Mouse (Mus musculus): ENCODE results near the gene Zfp536. TPM values are rescaled to one million over a fixed set of nuclear protein-coding genes. Genes with fewer than 3 reads are reported as not detected.

Gene Zfp536
- polyA plus RNA-seq, 1 experiment, result not detected

DNA sequence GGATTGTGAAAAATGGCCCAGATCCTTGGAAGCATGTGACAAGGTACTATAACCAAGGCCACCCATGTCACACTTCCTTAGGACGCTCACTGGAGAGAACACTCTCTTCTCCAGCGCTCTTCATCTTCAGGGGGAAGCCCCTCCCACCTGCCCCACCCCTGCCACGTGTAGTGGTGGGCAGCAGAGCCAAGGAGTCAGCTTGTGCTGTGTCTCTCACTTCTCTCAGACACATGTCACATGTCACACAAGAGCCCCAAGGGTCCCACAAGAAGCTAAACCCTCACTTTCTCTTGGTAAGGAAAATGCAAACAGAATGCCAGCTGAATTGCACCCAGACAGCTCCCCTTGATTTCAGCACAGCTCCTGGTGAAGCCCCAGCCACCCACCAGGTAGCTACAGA lies 213.6 kb downstream of the Zfp536 start:
- Histone ChIP-seq H3K36me3 (ENCODE audit: control insufficient read depth, insufficient read depth) (no peaks in the 10 kb centered on the region), H3K79me2 (ENCODE audit: control insufficient read depth, insufficient read depth) (no peaks in the 10 kb centered on the region), H3ac (ENCODE audit: control insufficient read depth, insufficient read length) (no peak overlapping the region), H3K4me3 (no peak overlapping the region), H3K27me3 (ENCODE audit: control insufficient read depth, insufficient read depth, insufficient read length) (no peaks in the 10 kb centered on the region), H3K4me2 (ENCODE audit: low read depth) (no peak overlapping the region)
- TF ChIP-seq TCF12 (IDR thresholded peaks at IDR 0.05; ENCODE audit: insufficient read depth, poor library complexity, severe bottlenecking) (no peak), TCF3 (IDR thresholded peaks at IDR 0.05; ENCODE audit: insufficient read length, low read depth) (no peak), POLR2A (IDR thresholded peaks at IDR 0.05; ENCODE audit: insufficient read length, low read depth) (no peak), CEBPB (IDR thresholded peaks at IDR 0.05; ENCODE audit: insufficient read depth, poor library complexity, severe bottlenecking) (no peak), MYOG (IDR thresholded peaks at IDR 0.05; ENCODE audit: control insufficient read depth in 1 of 3, insufficient read depth in 1 of 3, insufficient read length in 2 of 3, low read depth in 2 of 3) (no peak), USF1 (IDR thresholded peaks at IDR 0.05; ENCODE audit: low read depth) (no peak), MAX (IDR thresholded peaks at IDR 0.05; ENCODE audit: low read depth) (no peak), E2F4 (IDR thresholded peaks at IDR 0.05; ENCODE audit: insufficient read depth) (no peak), MYOD1 (IDR thresholded peaks at IDR 0.05; ENCODE audit: control insufficient read depth in 1 of 3, insufficient read length in 2 of 3, low read depth in 2 of 3) (no peak), POLR2AphosphoS2 (IDR thresholded peaks at IDR 0.05; ENCODE audit: insufficient read length, low read depth) (no peak), REST (IDR thresholded peaks at IDR 0.05; ENCODE audit: insufficient read depth, insufficient read length) (no peak), SRF (IDR thresholded peaks at IDR 0.05; ENCODE audit: control insufficient read depth, insufficient read length, low read depth) (no peak)

DNA sequence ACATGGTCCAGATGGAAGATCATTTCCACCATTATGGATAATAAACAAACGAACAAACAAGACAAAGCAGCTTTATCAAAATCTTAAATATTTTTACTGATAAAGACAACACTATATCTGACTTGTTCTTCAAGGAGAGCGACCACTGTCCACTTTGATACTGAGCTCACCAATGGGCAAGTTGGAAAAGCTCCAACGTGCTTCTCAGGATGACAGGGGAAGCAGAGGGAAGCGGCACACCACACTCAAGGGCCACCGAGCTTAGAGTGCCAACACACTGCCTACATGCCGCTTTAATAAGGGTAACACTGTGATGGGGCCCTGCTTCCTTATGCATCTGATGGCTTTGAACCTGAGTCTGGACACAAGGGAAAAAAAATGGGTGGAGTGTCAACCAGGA lies 214.1 kb downstream of the Zfp536 start:
- TF ChIP-seq REST (IDR thresholded peaks at IDR 0.05; ENCODE audit: insufficient read depth, insufficient read length) (no peak), POLR2AphosphoS2 (IDR thresholded peaks at IDR 0.05; ENCODE audit: insufficient read length, low read depth) (no peak), E2F4 (IDR thresholded peaks at IDR 0.05; ENCODE audit: insufficient read depth) (no peak), USF1 (IDR thresholded peaks at IDR 0.05; ENCODE audit: low read depth) (no peak), TCF3 (IDR thresholded peaks at IDR 0.05; ENCODE audit: insufficient read length, low read depth) (no peak), MAX (IDR thresholded peaks at IDR 0.05; ENCODE audit: low read depth) (no peak), TCF12 (IDR thresholded peaks at IDR 0.05; ENCODE audit: insufficient read depth, poor library complexity, severe bottlenecking) (no peak), POLR2A (IDR thresholded peaks at IDR 0.05; ENCODE audit: insufficient read length, low read depth) (no peak), MYOG (IDR thresholded peaks at IDR 0.05; ENCODE audit: control insufficient read depth in 1 of 3, insufficient read depth in 1 of 3, insufficient read length in 2 of 3, low read depth in 2 of 3) (no peak), MYOD1 (IDR thresholded peaks at IDR 0.05; ENCODE audit: control insufficient read depth in 1 of 3, insufficient read length in 2 of 3, low read depth in 2 of 3) (no peak), SRF (IDR thresholded peaks at IDR 0.05; ENCODE audit: control insufficient read depth, insufficient read length, low read depth) (no peak), CEBPB (IDR thresholded peaks at IDR 0.05; ENCODE audit: insufficient read depth, poor library complexity, severe bottlenecking) (no peak)
- Histone ChIP-seq H3K4me2 (ENCODE audit: low read depth) (no peak overlapping the region), H3ac (ENCODE audit: control insufficient read depth, insufficient read length) (no peak overlapping the region), H3K36me3 (ENCODE audit: control insufficient read depth, insufficient read depth) (no peaks in the 10 kb centered on the region), H3K4me3 (no peak overlapping the region), H3K27me3 (ENCODE audit: control insufficient read depth, insufficient read depth, insufficient read length) (no peaks in the 10 kb centered on the region), H3K79me2 (ENCODE audit: control insufficient read depth, insufficient read depth) (no peaks in the 10 kb centered on the region)

DNA sequence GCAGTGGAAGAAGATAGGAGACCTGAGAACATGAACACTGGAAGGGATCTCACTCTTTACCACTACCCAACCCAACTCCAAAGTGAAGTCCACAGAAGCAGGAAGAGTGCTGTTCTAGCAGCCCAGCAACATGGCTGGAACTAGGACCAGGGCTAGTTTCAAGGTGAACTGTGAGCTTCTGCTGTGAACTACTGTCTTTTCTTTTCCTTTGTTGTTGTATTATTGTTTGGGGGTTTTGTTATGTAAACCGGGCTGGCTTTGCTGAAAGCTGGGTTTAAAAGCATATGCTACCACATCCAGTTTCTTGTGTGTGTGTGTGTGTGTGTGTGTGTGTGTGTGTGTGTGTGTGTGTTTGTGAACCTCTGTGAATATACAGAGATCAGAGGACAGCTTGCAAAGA lies 216.6 kb downstream of the Zfp536 start:
- Histone ChIP-seq H3K4me2 (ENCODE audit: low read depth) (no peak overlapping the region), H3K4me3 (no peak overlapping the region), H3K27me3 (ENCODE audit: control insufficient read depth, insufficient read depth, insufficient read length) (no peaks in the 10 kb centered on the region), H3K36me3 (ENCODE audit: control insufficient read depth, insufficient read depth) (no peaks in the 10 kb centered on the region), H3ac (ENCODE audit: control insufficient read depth, insufficient read length) (no peak overlapping the region), H3K79me2 (ENCODE audit: control insufficient read depth, insufficient read depth) (no peaks in the 10 kb centered on the region)
- TF ChIP-seq REST (IDR thresholded peaks at IDR 0.05; ENCODE audit: insufficient read depth, insufficient read length) (no peak), MAX (IDR thresholded peaks at IDR 0.05; ENCODE audit: low read depth) (no peak), E2F4 (IDR thresholded peaks at IDR 0.05; ENCODE audit: insufficient read depth) (no peak), MYOD1 (IDR thresholded peaks at IDR 0.05; ENCODE audit: control insufficient read depth in 1 of 3, insufficient read length in 2 of 3, low read depth in 2 of 3) (no peak), TCF12 (IDR thresholded peaks at IDR 0.05; ENCODE audit: insufficient read depth, poor library complexity, severe bottlenecking) (no peak), CEBPB (IDR thresholded peaks at IDR 0.05; ENCODE audit: insufficient read depth, poor library complexity, severe bottlenecking) (no peak), TCF3 (IDR thresholded peaks at IDR 0.05; ENCODE audit: insufficient read length, low read depth) (no peak), POLR2A (IDR thresholded peaks at IDR 0.05; ENCODE audit: insufficient read length, low read depth) (no peak), SRF (IDR thresholded peaks at IDR 0.05; ENCODE audit: control insufficient read depth, insufficient read length, low read depth) (no peak), POLR2AphosphoS2 (IDR thresholded peaks at IDR 0.05; ENCODE audit: insufficient read length, low read depth) (no peak), USF1 (IDR thresholded peaks at IDR 0.05; ENCODE audit: low read depth) (no peak)

DNA sequence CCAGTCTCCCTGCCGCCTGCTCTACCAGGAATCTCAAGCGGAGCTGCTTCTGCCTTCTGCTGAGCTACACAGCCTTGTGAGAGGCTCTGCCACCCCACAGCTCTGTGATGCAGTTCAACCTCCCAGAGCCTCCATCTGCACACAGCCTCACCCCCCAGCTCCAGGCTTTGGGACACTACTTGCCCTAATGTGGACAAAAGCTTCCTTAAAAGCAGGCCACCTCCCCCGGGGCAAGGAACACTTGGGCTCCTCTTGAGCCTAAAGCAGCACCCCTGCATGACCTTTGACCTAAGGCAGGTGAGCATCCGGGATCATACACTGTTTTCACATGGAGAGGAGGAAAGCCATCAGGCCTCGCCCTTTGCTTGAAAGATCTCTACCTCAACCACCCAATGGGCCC lies 219.0 kb downstream of the Zfp536 start:
- no peak overlapping the region for H3K4me2 ChIP-seq (ENCODE audit: low read depth)
- no peak for TF ChIP-seq SRF (IDR thresholded peaks at IDR 0.05; ENCODE audit: control insufficient read depth, insufficient read length, low read depth)
- H3K4me3 ChIP-seq, result no peak overlapping the region

DNA sequence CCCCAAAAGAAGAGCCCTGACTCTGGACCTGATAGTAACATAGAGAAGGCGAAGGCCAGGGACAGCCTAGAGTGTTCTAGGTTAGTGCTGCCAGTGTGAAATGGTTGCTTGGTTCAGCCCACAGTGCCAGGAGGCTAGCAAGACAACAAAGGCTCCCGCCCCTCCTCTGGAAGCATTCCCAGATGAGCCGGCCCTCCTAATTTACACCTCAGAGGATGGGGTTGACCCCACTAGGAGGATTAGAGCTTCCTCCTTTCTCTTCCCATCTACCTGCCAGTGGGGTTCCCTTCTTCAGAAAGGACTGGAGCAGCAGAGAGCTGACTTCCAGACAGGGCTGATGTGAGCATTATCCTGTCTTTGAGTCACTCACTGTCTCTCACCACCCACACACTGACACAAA lies 219.8 kb downstream of the Zfp536 start:
- Histone ChIP-seq H3ac (ENCODE audit: control insufficient read depth, insufficient read length) (no peak overlapping the region), H3K27me3 (ENCODE audit: control insufficient read depth, insufficient read depth, insufficient read length) (no peaks in the 10 kb centered on the region), H3K79me2 (ENCODE audit: control insufficient read depth, insufficient read depth) (no peaks in the 10 kb centered on the region), H3K36me3 (ENCODE audit: control insufficient read depth, insufficient read depth) (no peaks in the 10 kb centered on the region), H3K4me2 (ENCODE audit: low read depth) (no peak overlapping the region), H3K4me3 (no peak overlapping the region)
- TF ChIP-seq SRF (IDR thresholded peaks at IDR 0.05; ENCODE audit: control insufficient read depth, insufficient read length, low read depth), result no peak
- TF ChIP-seq MAX (IDR thresholded peaks at IDR 0.05; ENCODE audit: low read depth), result no peak
- no peak for TF ChIP-seq TCF12 (IDR thresholded peaks at IDR 0.05; ENCODE audit: insufficient read depth, poor library complexity, severe bottlenecking)
- TF ChIP-seq USF1 (IDR thresholded peaks at IDR 0.05; ENCODE audit: low read depth), result no peak
- no peak for TF ChIP-seq TCF3 (IDR thresholded peaks at IDR 0.05; ENCODE audit: insufficient read length, low read depth)
- no peak for TF ChIP-seq MYOD1 (IDR thresholded peaks at IDR 0.05; ENCODE audit: control insufficient read depth in 1 of 3, insufficient read length in 2 of 3, low read depth in 2 of 3)
- TF ChIP-seq POLR2AphosphoS2 (IDR thresholded peaks at IDR 0.05; ENCODE audit: insufficient read length, low read depth), result no peak
- no peak for TF ChIP-seq CEBPB (IDR thresholded peaks at IDR 0.05; ENCODE audit: insufficient read depth, poor library complexity, severe bottlenecking)
- no peak for TF ChIP-seq REST (IDR thresholded peaks at IDR 0.05; ENCODE audit: insufficient read depth, insufficient read length)
- TF ChIP-seq MYOG (IDR thresholded peaks at IDR 0.05; ENCODE audit: control insufficient read depth in 1 of 3, insufficient read depth in 1 of 3, insufficient read length in 2 of 3, low read depth in 2 of 3), result no peak
- TF ChIP-seq E2F4 (IDR thresholded peaks at IDR 0.05; ENCODE audit: insufficient read depth), result no peak
- TF ChIP-seq POLR2A (IDR thresholded peaks at IDR 0.05; ENCODE audit: insufficient read length, low read depth), result no peak

More for the DNA sequence above, 219.0 kb downstream of the Zfp536 start:
- Histone ChIP-seq H3ac (ENCODE audit: control insufficient read depth, insufficient read length) (no peak overlapping the region), H3K27me3 (ENCODE audit: control insufficient read depth, insufficient read depth, insufficient read length) (no peaks in the 10 kb centered on the region), H3K79me2 (ENCODE audit: control insufficient read depth, insufficient read depth) (no peaks in the 10 kb centered on the region), H3K36me3 (ENCODE audit: control insufficient read depth, insufficient read depth) (no peaks in the 10 kb centered on the region)
